Mouse (Mus musculus): ENCODE results near the gene Gm8994.
A peak's percentile ranks its signal among the peaks of the same experiment; 100 is the strongest.

Gene Gm8994

GRCm38 (mm10) chr6:136363313-136363712, 36.0 kb downstream of the Gm8994 start:
- DNase-seq (ENCODE audit: low read depth) = no peak

GRCm38 (mm10) chr6:136364008-136364407, 36.7 kb downstream of the Gm8994 start:
- no peak for DNase-seq (ENCODE audit: low read depth)

- DNase-seq (ENCODE audit: low read depth) = no peak
Measured at GRCm38 (mm10) chr6:136364430-136365098, 37.2 kb downstream of the Gm8994 start.

GRCm38 (mm10) chr6:136376097-136376496, 48.8 kb downstream of the Gm8994 start:
- peak; percentile 26 for DNase-seq (ENCODE audit: low read depth)

Data from induced T-regulatory cell, adult 2 months (primary cell).